Mouse (Mus musculus) C2C12 (cell line): ENCODE measurements around the gene Lzts2.

Source experiments
- CTCF ChIP-seq: IDR thresholded peaks from one replicate; pipeline ENCODE4 v1.5.1; 2011; ENCODE audit not compliant: control insufficient read depth, insufficient read depth, insufficient read length
- FOSL1 ChIP-seq: IDR thresholded peaks from one replicate; pipeline ENCODE4 v1.8.0; 2011; ENCODE audit warnings: mild to moderate bottlenecking, low read length; ENCODE audit not compliant: poor library complexity, insufficient read depth, severe bottlenecking
- MAX ChIP-seq: IDR thresholded peaks from one replicate; pipeline ENCODE4 v1.6.1; 2011; ENCODE audit warnings: mild to moderate bottlenecking, control low read depth
- MYOD1 ChIP-seq: IDR thresholded peaks from one replicate; pipeline ENCODE4 v1.6.1; 2011; ENCODE audit warnings: low read depth; ENCODE audit not compliant: control insufficient read depth, insufficient read length

- TF ChIP-seq MYOD1: no peak
- no peak for TF ChIP-seq CTCF
- TF ChIP-seq MAX: no peak
- no peak for TF ChIP-seq FOSL1
These were observed 14.6 kb upstream of the Lzts2 start for GRCm38 (mm10) chr19:44999647-45000046.
